Mouse (Mus musculus) lung, postnatal 0 days (tissue): ENCODE measurements at regions not wholly inside any gene's neighbourhood (a gene's known extent, or its start where the extent isn't known, plus 50 kb on each side); places are given as distances from the start of the nearest gene placed in this dataset.

Experiments used
- ATAC-seq: fragments of 200-750 bp; cut with Nextera tagmentation; 2 replicates; pipeline ENCODE4 v1.8.0; 2017; ENCODE audit warnings: moderate library complexity
- DNase-seq: peaks from one replicate; pipeline ENCODE4 v3.0.0-alpha.2; 2016; ENCODE audit warnings: low spot score
- H3K27ac ChIP-seq: fragments of 300-500 bp; sonication (generic); 2 replicates; pipeline ENCODE4 v1.5.1; 2014; ENCODE audit warnings: antibody characterized with exemption, mild to moderate bottlenecking, low read length, mixed read lengths
- H3K27me3 ChIP-seq: fragments of 300-500 bp; sonication (generic); replicated peaks from 2 replicates; pipeline ENCODE4 v1.6.1; 2014; ENCODE audit warnings: low read length, mixed read lengths; ENCODE audit not compliant: insufficient read depth
- H3K36me3 ChIP-seq: fragments of 300-500 bp; sonication (generic); 2 replicates; pipeline ENCODE4 v1.6.1; 2014; ENCODE audit warnings: low read length, mixed read lengths; ENCODE audit not compliant: insufficient read depth
- H3K4me1 ChIP-seq: fragments of 300-500 bp; sonication (generic); 2 replicates; pipeline ENCODE4 v1.6.1; 2014; ENCODE audit warnings: antibody characterized with exemption, low read depth, low read length, mixed read lengths; ENCODE audit not compliant: insufficient read depth
- H3K4me2 ChIP-seq: fragments of 300-500 bp; sonication (generic); replicated peaks from 2 replicates; pipeline ENCODE4 v1.6.1; 2014; ENCODE audit warnings: low read depth, mild to moderate bottlenecking, low read length, moderate library complexity, mixed read lengths
- H3K4me3 ChIP-seq: fragments of 300-500 bp; sonication (generic); 2 replicates; pipeline ENCODE4 v1.5.1; 2014; ENCODE audit warnings: low read depth, low read length
- H3K9ac ChIP-seq: fragments of 300-500 bp; sonication (generic); replicated peaks from 2 replicates; pipeline ENCODE4 v1.6.1; 2014; ENCODE audit warnings: low read depth, mild to moderate bottlenecking
- H3K9me3 ChIP-seq: fragments of 300-500 bp; sonication (generic); 2 replicates; pipeline ENCODE4 v1.6.1; 2016; ENCODE audit warnings: low read length, mixed read lengths
- CTCF ChIP-seq: IDR thresholded peaks from 2 replicates; pipeline ENCODE4 v1.5.1; 2016; ENCODE audit warnings: antibody characterized with exemption, mild to moderate bottlenecking
- EP300 ChIP-seq: IDR thresholded peaks from 2 replicates; pipeline ENCODE4 v1.6.1; 2016; ENCODE audit warnings: antibody characterized with exemption, mild to moderate bottlenecking, control low read depth
- WGBS: fragments of 180-500 bp; shearing (Covaris S2); extraction: QIAGEN DNeasy Blood & Tissue Kit; methylation state at CpG from one replicate; pipeline ENCODE4 v1.1.7; 2014; 5-methylcytosine and 5-hydroxymethylcytosine counted together

GRCm38 (mm10) chr13:44248401-44248800, 463.8 kb downstream of the Cd83 start:
- WGBS = 16% methylated on average over 8 of the region's 8 CpGs
- no peak overlapping the region for H3K9ac ChIP-seq
- ATAC-seq (no peak), DNase-seq (peak; percentile 17)
- H3K4me2 ChIP-seq = no peak overlapping the region
- H3K27ac ChIP-seq = no peak overlapping the region
- no peaks in the 10 kb centered on the region for H3K27me3 ChIP-seq
- H3K4me3 ChIP-seq = no peak overlapping the region
- TF ChIP-seq EP300 (no peak), CTCF (no peak)
- H3K9me3 ChIP-seq = no peaks in the 10 kb centered on the region
- no peaks in the 10 kb centered on the region for H3K36me3 ChIP-seq
- no peaks in the 10 kb centered on the region for H3K4me1 ChIP-seq

DNA sequence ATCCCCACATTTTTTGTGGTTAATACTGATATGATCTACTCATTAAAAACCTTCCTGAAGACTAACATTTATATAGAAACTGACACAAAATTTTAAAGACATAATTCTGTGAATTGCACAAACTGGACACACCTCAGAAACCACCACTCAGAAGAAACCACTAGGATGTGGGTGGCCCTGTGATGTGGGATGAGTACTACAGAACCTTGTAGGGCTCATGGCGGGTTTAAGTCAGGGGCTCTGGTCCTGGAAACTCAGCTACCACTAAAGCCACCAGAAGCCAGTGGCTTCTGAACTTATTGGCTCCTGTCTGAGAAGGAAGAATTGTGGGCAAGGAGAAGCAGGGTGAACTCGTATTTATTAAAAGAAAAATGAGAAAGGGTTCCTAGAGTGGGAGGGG, 464.5 kb downstream of the Cd83 start:
- Histone ChIP-seq H3K4me3 (no peak overlapping the region), H3K4me2 (no peak overlapping the region), H3K27me3 (no peaks in the 10 kb centered on the region), H3K27ac (no peak overlapping the region), H3K4me1 (no peaks in the 10 kb centered on the region), H3K9ac (no peak overlapping the region), H3K9me3 (no peaks in the 10 kb centered on the region), H3K36me3 (no peaks in the 10 kb centered on the region)
- ATAC-seq = no peak
- 84% methylated on average over 2 of the region's 2 CpGs for WGBS
- no peak for TF ChIP-seq CTCF
- no peak for DNase-seq

- TF ChIP-seq EP300 = no peak
- TF ChIP-seq CTCF = no peak
- Histone ChIP-seq H3K27me3 (no peaks in the 10 kb centered on the region), H3K4me3 (no peak overlapping the region), H3K4me1 (no peaks in the 10 kb centered on the region), H3K27ac (no peak overlapping the region), H3K9me3 (no peaks in the 10 kb centered on the region), H3K4me2 (no peak overlapping the region), H3K9ac (no peak overlapping the region), H3K36me3 (no peaks in the 10 kb centered on the region)
- ATAC-seq = no peak
- DNase-seq = no peak
- WGBS = 87% methylated on average over 11 of the region's 11 CpGs
These were observed 466.1 kb downstream of the Cd83 start for GRCm38 (mm10) chr13:44250474-44251201.

DNA sequence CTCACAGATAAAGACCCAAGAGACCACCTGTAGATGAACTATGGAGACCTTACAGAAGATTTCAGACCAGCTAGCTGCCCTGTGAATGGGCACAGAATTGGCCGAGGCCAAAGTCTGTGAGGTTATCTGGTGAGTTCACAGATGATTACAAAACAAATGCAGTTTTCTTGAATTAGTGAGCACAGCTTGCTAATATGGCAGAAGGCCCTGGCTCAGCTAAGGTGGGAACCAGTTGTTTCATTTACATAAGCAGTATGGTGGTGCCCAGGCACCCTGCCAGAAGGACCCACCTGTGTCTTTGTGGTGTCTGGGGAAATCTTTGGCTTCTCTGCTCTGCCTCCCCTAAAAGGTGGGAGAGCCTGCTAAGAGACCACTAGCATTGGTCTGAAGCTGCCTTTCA, 466.9 kb downstream of the Cd83 start:
- Histone ChIP-seq H3K9me3 (no peaks in the 10 kb centered on the region), H3K4me2 (no peak overlapping the region), H3K36me3 (no peaks in the 10 kb centered on the region), H3K9ac (no peak overlapping the region), H3K27me3 (no peaks in the 10 kb centered on the region), H3K4me3 (no peak overlapping the region), H3K27ac (no peak overlapping the region), H3K4me1 (no peaks in the 10 kb centered on the region)
- ATAC-seq (no peak), DNase-seq (no peak)
- no peak for TF ChIP-seq EP300
- TF ChIP-seq CTCF = no peak
- 84% methylated on average over 1 of the region's 1 CpGs for WGBS

GRCm38 (mm10) chr13:44252496-44252895, 467.9 kb downstream of the Cd83 start:
- Histone ChIP-seq H3K36me3 (no peaks in the 10 kb centered on the region), H3K27ac (no peak overlapping the region), H3K27me3 (no peaks in the 10 kb centered on the region), H3K4me1 (no peaks in the 10 kb centered on the region), H3K9me3 (no peaks in the 10 kb centered on the region), H3K4me2 (no peak overlapping the region), H3K4me3 (no peak overlapping the region), H3K9ac (no peak overlapping the region)
- ATAC-seq (no peak), DNase-seq (no peak)
- 85% methylated on average over 3 of the region's 3 CpGs for WGBS
- TF ChIP-seq CTCF (no peak), EP300 (no peak)

GRCm38 (mm10) chr13:44258422-44258821, 470.9 kb upstream of the Jarid2 start:
- Histone ChIP-seq H3K9ac (no peak overlapping the region), H3K4me1 (no peaks in the 10 kb centered on the region), H3K27me3 (no peaks in the 10 kb centered on the region), H3K4me3 (no peak overlapping the region), H3K9me3 (no peaks in the 10 kb centered on the region), H3K27ac (no peak overlapping the region), H3K4me2 (no peak overlapping the region), H3K36me3 (no peaks in the 10 kb centered on the region)
- ATAC-seq = no peak
- no peak for DNase-seq
- TF ChIP-seq CTCF (no peak), EP300 (no peak)
- WGBS = 75% methylated on average over 10 of the region's 10 CpGs

DNA sequence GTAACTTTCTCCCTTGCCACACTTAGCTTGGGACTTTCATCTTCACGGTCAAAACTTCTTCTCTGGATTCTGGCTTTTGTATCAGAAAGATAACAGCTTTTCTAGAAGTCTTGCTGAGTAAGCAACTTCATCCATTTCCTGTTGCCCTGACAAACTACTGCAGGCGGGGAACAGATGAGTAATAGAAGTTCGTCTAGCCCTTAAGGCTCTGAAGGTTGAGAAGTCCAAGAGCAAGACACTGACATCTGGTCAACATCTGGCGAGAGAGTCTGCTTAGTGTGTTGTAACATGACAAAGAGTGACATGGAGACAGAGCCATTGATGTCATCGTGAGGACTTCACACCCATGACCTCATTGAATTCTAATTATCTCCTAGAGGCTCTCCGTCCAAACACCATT, 469.2 kb upstream of the Jarid2 start:
- Histone ChIP-seq H3K4me1 (no peaks in the 10 kb centered on the region), H3K9me3 (no peaks in the 10 kb centered on the region), H3K36me3 (no peaks in the 10 kb centered on the region), H3K4me2 (no peak overlapping the region), H3K9ac (no peak overlapping the region), H3K27me3 (no peaks in the 10 kb centered on the region), H3K27ac (no peak overlapping the region), H3K4me3 (no peak overlapping the region)
- WGBS = 63% methylated on average over 6 of the region's 6 CpGs
- ATAC-seq (peak; percentile 30; the same call in 1 of the 2 replicates), DNase-seq (peak; percentile 41)
- TF ChIP-seq EP300 = no peak
- TF ChIP-seq CTCF = no peak
